Mouse (Mus musculus): ENCODE data around the gene Wdr63. TPM values are rescaled to one million over a fixed set of nuclear protein-coding genes. Genes with fewer than 3 reads are reported as not detected.

The Wdr63 gene
- 0.46 and 0.61 TPM in 2 replicates for polyA plus RNA-seq (2015; fragmentation: Nextera tagmentation; extraction: Ambion mirVana)

GRCm38 (mm10) chr3:146107921-146108571 lies at the start of gene Wdr63:
Wdr63 (minus strand) TSS chr3:146108130.

GRCm38 (mm10) chr3:146149156-146150057 lies 41.5 kb upstream of the Wdr63 start, which contains the start of gene Mcoln2:
Mcoln2 (plus strand) TSS chr3:146149833.

GRCm38 (mm10) chr3:146117258-146117996 lies 9.5 kb upstream of the Wdr63 start, which contains the start of gene Mcoln3:
Mcoln3 (plus strand) TSS chr3:146117450.

Other genes starting within 250 kb of the Wdr63 start
- 41.7 and 44.0 TPM in 2 replicates for gene Bcl10, start 185.3 kb downstream of the Wdr63 start, polyA plus RNA-seq (2015; fragmentation: Nextera tagmentation; extraction: Ambion mirVana)
- gene 2410004B18Rik, start 170.1 kb downstream of the Wdr63 start, polyA plus RNA-seq (2015; fragmentation: Nextera tagmentation; extraction: Ambion mirVana), result 52.3 and 56.3 TPM in 2 replicates
- 1.1 TPM in 2 replicates for gene Syde2, start 120.3 kb downstream of the Wdr63 start, polyA plus RNA-seq (2015; fragmentation: Nextera tagmentation; extraction: Ambion mirVana)
- 0.28 and 1.4 TPM in 2 replicates for gene Mcoln3, start 9.3 kb upstream of the Wdr63 start, polyA plus RNA-seq (2015; fragmentation: Nextera tagmentation; extraction: Ambion mirVana)
- 0.46 and 0.88 TPM in 2 replicates for gene Mcoln2, start 41.7 kb upstream of the Wdr63 start, polyA plus RNA-seq (2015; fragmentation: Nextera tagmentation; extraction: Ambion mirVana)
- 0.97 and 1.4 TPM in 2 replicates for gene Lpar3, start 112.8 kb upstream of the Wdr63 start, polyA plus RNA-seq (2015; fragmentation: Nextera tagmentation; extraction: Ambion mirVana)

Measured in adrenal gland, postnatal 0 days (tissue).